Mouse (Mus musculus): ENCODE measurements around the gene Fbln1. TPM values are rescaled to one million over a fixed set of nuclear protein-coding genes. Genes with fewer than 3 reads are reported as not detected.
A peak's percentile ranks its signal among the peaks of the same experiment; 100 is the strongest.

The Fbln1 gene
- polyA plus RNA-seq (2012; fragmentation: generic; extraction: Trizol) = 32.4 TPM
- long read RNA-seq, experiment 1, transcript Fbln1-201 (17 exons, 3,659 nt) = minor isoform, 17 of 53 reads
- long read RNA-seq, experiment 1, transcript Fbln1-202 (15 exons, 2,273 nt) = major isoform, 23 of 53 reads
- long read RNA-seq, experiment 1, partial matches to known transcripts = 6 of 53 reads
- long read RNA-seq, experiment 1, other reads (novel, unspliced or antisense) = 7 of 53 reads
- long read RNA-seq, experiment 2, transcript Fbln1-202 (15 exons, 2,273 nt) = minor isoform, 245 of 547 reads
- long read RNA-seq, experiment 2, transcript Fbln1-201 (17 exons, 3,659 nt) = major isoform, 272 of 547 reads
- long read RNA-seq, experiment 2, partial matches to known transcripts = 6 of 547 reads
- long read RNA-seq, experiment 2, other reads (novel, unspliced or antisense) = 24 of 547 reads

GRCm38 (mm10) chr15:85205792-85206702, at the start of gene Fbln1:
TSS of gene Fbln1 (plus strand) at chr15:85205949.
- no peaks in the 10 kb centered on the region for H3K27me3 ChIP-seq (ENCODE audit: control insufficient read depth, insufficient read depth, insufficient read length)
- no peaks in the 10 kb centered on the region for H3K79me3 ChIP-seq (ENCODE audit: low read depth)
- H3ac ChIP-seq (ENCODE audit: control insufficient read depth, insufficient read length, low read depth) = peak within 1 kb of the TSS; percentile 84
- no peak for TF ChIP-seq MYOG (IDR thresholded peaks at IDR 0.05; ENCODE audit: control insufficient read depth, extremely low read depth, insufficient read length)
- peak; percentile 53 for TF ChIP-seq MAX (IDR thresholded peaks at IDR 0.05)
- peak within 1 kb of the TSS; percentile 44 for H3K4me3 ChIP-seq (ENCODE audit: insufficient read depth, poor library complexity, severe bottlenecking)
- no peaks in the 10 kb centered on the region for H3K36me3 ChIP-seq (ENCODE audit: control insufficient read depth, insufficient read depth)
- peaks cover 9% of the 10 kb centered on the region for H3K79me2 ChIP-seq (ENCODE audit: control insufficient read depth, insufficient read depth)

- no peak overlapping the region for H3ac ChIP-seq (ENCODE audit: control insufficient read depth, insufficient read length, low read depth)
- no peaks in the 10 kb centered on the region for H3K79me2 ChIP-seq (ENCODE audit: control insufficient read depth, insufficient read depth)
- H3K4me3 ChIP-seq (ENCODE audit: insufficient read depth, poor library complexity, severe bottlenecking) = no peak overlapping the region
- no peaks in the 10 kb centered on the region for H3K79me3 ChIP-seq (ENCODE audit: low read depth)
- TF ChIP-seq CEBPB (IDR thresholded peaks at IDR 0.05; ENCODE audit: low read depth) (no peak), USF1 (IDR thresholded peaks at IDR 0.05; ENCODE audit: low read depth) (no peak), CTCF (IDR thresholded peaks at IDR 0.05; ENCODE audit: control insufficient read depth, insufficient read depth, insufficient read length) (no peak), FOSL1 (IDR thresholded peaks at IDR 0.05; ENCODE audit: insufficient read depth, low read length, poor library complexity, severe bottlenecking) (no peak), MYOG (IDR thresholded peaks at IDR 0.05; ENCODE audit: control insufficient read depth, extremely low read depth, insufficient read length) (no peak), MYOD1 (IDR thresholded peaks at IDR 0.05; ENCODE audit: control insufficient read depth, insufficient read length, low read depth) (no peak)
- H3K36me3 ChIP-seq (ENCODE audit: control insufficient read depth, insufficient read depth) = no peaks in the 10 kb centered on the region
- peaks cover 44% of the 10 kb centered on the region for H3K27me3 ChIP-seq (ENCODE audit: control insufficient read depth, insufficient read depth, insufficient read length)
Measured at GRCm38 (mm10) chr15:85156198-85156597, 49.6 kb upstream of the Fbln1 start.

GRCm38 (mm10) chr15:85161416-85161815, 44.3 kb upstream of the Fbln1 start:
- no peaks in the 10 kb centered on the region for H3K79me2 ChIP-seq (ENCODE audit: control insufficient read depth, insufficient read depth)

GRCm38 (mm10) chr15:85162693-85163663, 42.8 kb upstream of the Fbln1 start:
- peaks cover 77% of the 10 kb centered on the region for H3K27me3 ChIP-seq (ENCODE audit: control insufficient read depth, insufficient read depth, insufficient read length)
- TF ChIP-seq MYOG (IDR thresholded peaks at IDR 0.05; ENCODE audit: control insufficient read depth, extremely low read depth, insufficient read length) (no peak), CTCF (IDR thresholded peaks at IDR 0.05; ENCODE audit: control insufficient read depth, insufficient read depth, insufficient read length) (no peak), FOSL1 (IDR thresholded peaks at IDR 0.05; ENCODE audit: insufficient read depth, low read length, poor library complexity, severe bottlenecking) (no peak), CEBPB (IDR thresholded peaks at IDR 0.05; ENCODE audit: low read depth) (peak; percentile 28), USF1 (IDR thresholded peaks at IDR 0.05; ENCODE audit: low read depth) (no peak), MAX (IDR thresholded peaks at IDR 0.05) (no peak), MYOD1 (IDR thresholded peaks at IDR 0.05; ENCODE audit: control insufficient read depth, insufficient read length, low read depth) (no peak)
- H3K4me3 ChIP-seq (ENCODE audit: insufficient read depth, poor library complexity, severe bottlenecking) = no peak overlapping the region
- no peaks in the 10 kb centered on the region for H3K36me3 ChIP-seq (ENCODE audit: control insufficient read depth, insufficient read depth)
- no peak overlapping the region for H3ac ChIP-seq (ENCODE audit: control insufficient read depth, insufficient read length, low read depth)
- no peaks in the 10 kb centered on the region for H3K79me2 ChIP-seq (ENCODE audit: control insufficient read depth, insufficient read depth)
- H3K79me3 ChIP-seq (ENCODE audit: low read depth) = no peaks in the 10 kb centered on the region

More at GRCm38 (mm10) chr15:85161416-85161815, 44.3 kb upstream of the Fbln1 start:
- peaks cover 67% of the 10 kb centered on the region for H3K27me3 ChIP-seq (ENCODE audit: control insufficient read depth, insufficient read depth, insufficient read length)
- H3K4me3 ChIP-seq (ENCODE audit: insufficient read depth, poor library complexity, severe bottlenecking) = no peak overlapping the region
- H3K79me3 ChIP-seq (ENCODE audit: low read depth) = no peaks in the 10 kb centered on the region
- TF ChIP-seq MAX (IDR thresholded peaks at IDR 0.05) (no peak), MYOG (IDR thresholded peaks at IDR 0.05; ENCODE audit: control insufficient read depth, extremely low read depth, insufficient read length) (no peak), CEBPB (IDR thresholded peaks at IDR 0.05; ENCODE audit: low read depth) (no peak), CTCF (IDR thresholded peaks at IDR 0.05; ENCODE audit: control insufficient read depth, insufficient read depth, insufficient read length) (no peak), USF1 (IDR thresholded peaks at IDR 0.05; ENCODE audit: low read depth) (no peak), MYOD1 (IDR thresholded peaks at IDR 0.05; ENCODE audit: control insufficient read depth, insufficient read length, low read depth) (no peak), FOSL1 (IDR thresholded peaks at IDR 0.05; ENCODE audit: insufficient read depth, low read length, poor library complexity, severe bottlenecking) (no peak)
- H3ac ChIP-seq (ENCODE audit: control insufficient read depth, insufficient read length, low read depth) = no peak overlapping the region
- H3K36me3 ChIP-seq (ENCODE audit: control insufficient read depth, insufficient read depth) = no peaks in the 10 kb centered on the region

GRCm38 (mm10) chr15:85166433-85166933, 39.3 kb upstream of the Fbln1 start:
- no peak overlapping the region for H3K4me3 ChIP-seq (ENCODE audit: insufficient read depth, poor library complexity, severe bottlenecking)

More at GRCm38 (mm10) chr15:85166433-85166933, 39.3 kb upstream of the Fbln1 start:
- Histone ChIP-seq H3ac (ENCODE audit: control insufficient read depth, insufficient read length, low read depth) (no peak overlapping the region), H3K27me3 (ENCODE audit: control insufficient read depth, insufficient read depth, insufficient read length) (peaks cover 74% of the 10 kb centered on the region), H3K79me3 (ENCODE audit: low read depth) (no peaks in the 10 kb centered on the region), H3K79me2 (ENCODE audit: control insufficient read depth, insufficient read depth) (no peaks in the 10 kb centered on the region), H3K36me3 (ENCODE audit: control insufficient read depth, insufficient read depth) (no peaks in the 10 kb centered on the region)
- TF ChIP-seq MAX (IDR thresholded peaks at IDR 0.05) (no peak), FOSL1 (IDR thresholded peaks at IDR 0.05; ENCODE audit: insufficient read depth, low read length, poor library complexity, severe bottlenecking) (no peak), USF1 (IDR thresholded peaks at IDR 0.05; ENCODE audit: low read depth) (no peak), CEBPB (IDR thresholded peaks at IDR 0.05; ENCODE audit: low read depth) (no peak), MYOG (IDR thresholded peaks at IDR 0.05; ENCODE audit: control insufficient read depth, extremely low read depth, insufficient read length) (no peak), MYOD1 (IDR thresholded peaks at IDR 0.05; ENCODE audit: control insufficient read depth, insufficient read length, low read depth) (no peak), CTCF (IDR thresholded peaks at IDR 0.05; ENCODE audit: control insufficient read depth, insufficient read depth, insufficient read length) (no peak)
